Mouse (Mus musculus) C2C12 (cell line): ENCODE measurements around the gene Bicra.

Experiments
- CEBPB ChIP-seq: IDR thresholded peaks from one replicate; pipeline ENCODE4 v1.6.1; 2011; ENCODE audit warnings: low read depth, mild to moderate bottlenecking, control low read depth, moderate library complexity
- CTCF ChIP-seq: IDR thresholded peaks from one replicate; pipeline ENCODE4 v1.5.1; 2011; ENCODE audit not compliant: control insufficient read depth, insufficient read depth, insufficient read length
- FOSL1 ChIP-seq: IDR thresholded peaks from one replicate; pipeline ENCODE4 v1.8.0; 2011; ENCODE audit warnings: mild to moderate bottlenecking, low read length; ENCODE audit not compliant: poor library complexity, insufficient read depth, severe bottlenecking
- MAX ChIP-seq: IDR thresholded peaks from one replicate; pipeline ENCODE4 v1.6.1; 2011; ENCODE audit warnings: mild to moderate bottlenecking, control low read depth
- MYOD1 ChIP-seq: IDR thresholded peaks from one replicate; pipeline ENCODE4 v1.6.1; 2011; ENCODE audit warnings: low read depth; ENCODE audit not compliant: control insufficient read depth, insufficient read length
- MYOG ChIP-seq: IDR thresholded peaks from one replicate; pipeline ENCODE4 v1.6.1; 2011; ENCODE audit not compliant: control insufficient read depth, insufficient read length; ENCODE audit errors: extremely low read depth
- USF1 ChIP-seq: IDR thresholded peaks from one replicate; pipeline ENCODE4 v1.6.1; 2011; ENCODE audit warnings: low read depth, mild to moderate bottlenecking, control low read depth, moderate library complexity

DNA sequence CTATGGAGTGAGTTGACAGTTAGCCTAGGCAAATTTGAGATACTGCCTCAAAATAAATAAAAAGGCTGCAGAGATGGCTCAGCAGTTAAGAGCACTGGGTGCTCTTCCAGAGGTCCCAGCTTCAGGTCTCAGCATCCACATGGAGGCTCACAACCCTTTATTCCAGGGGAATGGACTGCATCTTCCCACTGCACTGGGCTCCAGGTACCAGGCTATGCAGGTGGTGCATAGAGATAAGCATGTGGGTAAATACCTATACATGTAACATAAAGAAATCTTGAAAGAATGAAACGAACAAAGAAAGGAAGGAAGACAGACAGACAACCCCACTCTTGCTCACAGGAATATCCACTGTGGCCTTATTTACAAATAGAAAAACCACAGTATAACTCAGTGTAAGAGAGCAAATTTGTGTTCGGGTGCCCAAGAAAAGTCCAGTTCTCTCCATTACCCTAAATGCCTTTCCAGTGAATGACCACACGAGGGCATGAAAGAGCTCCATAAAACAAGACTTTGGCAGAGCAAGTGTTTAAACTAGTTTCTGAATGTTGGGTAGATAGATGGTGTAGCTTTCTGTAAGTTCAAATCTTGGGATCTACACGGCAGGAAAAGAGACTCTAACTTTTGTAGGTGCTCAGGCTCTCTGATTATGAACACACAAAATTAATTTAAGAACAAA lies 64.9 kb downstream of the Bicra start:
- TF ChIP-seq CTCF (no peak), USF1 (no peak), MYOG (no peak), MAX (no peak), MYOD1 (no peak), FOSL1 (no peak), CEBPB (no peak)
